Mouse (Mus musculus): ENCODE data around the gene Erv3. TPM values are rescaled to one million over a fixed set of nuclear protein-coding genes. Genes with fewer than 3 reads are reported as not detected.
"Not testable (repeated sequence)": the region's sequence is repeated elsewhere in the genome, so short reads cannot be mapped to it uniquely, and the experiment has no call there.

Gene Erv3
- total and polyA plus RNA-seq, 3 experiments = not detected

DNA sequence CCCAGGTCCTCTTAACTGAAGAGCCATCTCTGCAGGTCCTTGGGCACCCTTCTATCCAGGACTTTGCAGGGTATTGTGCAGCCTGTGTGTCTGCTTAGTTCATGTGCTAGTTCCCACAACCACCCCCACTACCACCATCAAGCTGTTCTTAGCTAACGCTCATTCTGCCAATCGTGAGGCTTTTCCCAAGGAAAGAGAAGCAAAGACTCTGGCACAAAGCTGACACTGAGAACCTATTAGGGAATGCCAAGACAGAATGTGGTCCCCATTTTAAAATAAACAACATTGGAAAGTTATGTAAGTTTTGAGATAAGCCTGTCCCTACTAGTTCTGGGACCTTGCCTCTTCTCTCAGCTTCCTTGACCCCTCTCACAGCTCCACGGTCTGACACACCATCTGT is 3.9 kb upstream of the Erv3 start:
- DNase-seq = peak; percentile 34

DNA sequence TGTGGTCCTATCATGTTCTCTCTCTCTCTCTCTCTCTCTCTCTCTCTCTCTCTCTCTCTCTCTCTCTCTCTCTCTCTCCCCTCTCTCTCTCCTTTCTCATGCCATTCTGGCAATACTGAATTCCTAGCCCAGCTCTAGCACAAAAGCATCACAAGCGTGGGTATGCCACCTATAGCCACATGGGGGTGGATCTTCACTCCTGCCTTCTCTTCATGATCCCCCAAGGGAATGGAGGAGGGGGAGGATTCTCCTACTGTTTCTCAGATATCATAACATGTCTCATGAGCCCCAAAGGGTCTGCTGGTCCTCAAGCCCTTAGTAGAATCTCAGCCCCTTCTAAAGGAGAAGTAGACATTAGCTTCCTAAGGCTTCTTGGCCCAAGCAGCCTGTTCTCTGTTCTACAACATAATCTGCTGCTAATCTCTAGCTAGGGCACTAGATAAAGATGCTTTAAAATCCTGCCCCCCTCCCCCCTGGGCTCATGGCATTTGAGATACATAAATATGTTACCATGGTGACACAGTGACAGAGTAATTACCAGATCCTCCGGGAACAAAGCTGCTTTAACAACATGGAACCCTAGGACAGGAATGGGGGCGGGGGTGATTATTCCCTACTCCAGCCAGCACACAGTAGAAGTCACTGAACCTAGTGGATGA is 3.2 kb upstream of the Erv3 start:
- no peak for DNase-seq

DNA sequence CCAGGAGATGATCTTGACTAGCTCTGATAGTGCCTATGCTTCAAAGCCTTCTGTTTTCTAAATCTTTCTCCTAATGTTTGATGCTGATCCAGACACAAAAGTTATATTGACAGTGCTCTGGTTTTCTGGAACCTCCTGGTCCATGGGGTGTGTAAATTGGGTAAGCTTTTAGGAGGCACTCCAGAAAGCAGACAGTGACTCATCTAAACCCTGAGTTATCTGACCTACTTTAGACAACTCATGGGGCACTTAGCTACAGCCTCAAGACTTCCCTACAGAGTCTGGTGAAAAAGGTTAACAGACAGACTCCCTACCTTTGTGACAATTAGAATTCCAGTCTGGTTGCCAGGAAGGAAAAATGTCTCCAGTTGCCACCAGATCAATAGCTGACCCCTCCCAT is 1.7 kb downstream of the Erv3 start:
- DNase-seq = peak; percentile 47

DNA sequence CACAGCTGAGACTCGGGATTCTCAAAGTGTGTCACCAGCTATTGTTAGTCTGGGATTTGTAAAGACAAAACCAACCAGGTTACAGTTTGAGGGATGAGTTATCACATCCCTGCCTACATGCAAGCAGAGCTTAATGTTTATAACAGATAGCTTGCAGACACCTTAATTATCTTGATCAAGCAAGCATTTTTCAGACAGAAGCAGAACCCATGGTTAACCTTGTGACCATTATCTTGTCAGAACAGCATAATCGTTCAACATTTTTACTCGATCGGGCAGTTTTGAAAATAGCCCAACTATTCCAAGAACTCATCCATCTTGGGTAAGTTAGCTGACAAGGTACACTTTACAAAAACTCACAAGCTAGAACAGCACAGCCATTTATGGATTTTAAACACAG is 5.8 kb downstream of the Erv3 start:
- DNase-seq = no peak

DNA sequence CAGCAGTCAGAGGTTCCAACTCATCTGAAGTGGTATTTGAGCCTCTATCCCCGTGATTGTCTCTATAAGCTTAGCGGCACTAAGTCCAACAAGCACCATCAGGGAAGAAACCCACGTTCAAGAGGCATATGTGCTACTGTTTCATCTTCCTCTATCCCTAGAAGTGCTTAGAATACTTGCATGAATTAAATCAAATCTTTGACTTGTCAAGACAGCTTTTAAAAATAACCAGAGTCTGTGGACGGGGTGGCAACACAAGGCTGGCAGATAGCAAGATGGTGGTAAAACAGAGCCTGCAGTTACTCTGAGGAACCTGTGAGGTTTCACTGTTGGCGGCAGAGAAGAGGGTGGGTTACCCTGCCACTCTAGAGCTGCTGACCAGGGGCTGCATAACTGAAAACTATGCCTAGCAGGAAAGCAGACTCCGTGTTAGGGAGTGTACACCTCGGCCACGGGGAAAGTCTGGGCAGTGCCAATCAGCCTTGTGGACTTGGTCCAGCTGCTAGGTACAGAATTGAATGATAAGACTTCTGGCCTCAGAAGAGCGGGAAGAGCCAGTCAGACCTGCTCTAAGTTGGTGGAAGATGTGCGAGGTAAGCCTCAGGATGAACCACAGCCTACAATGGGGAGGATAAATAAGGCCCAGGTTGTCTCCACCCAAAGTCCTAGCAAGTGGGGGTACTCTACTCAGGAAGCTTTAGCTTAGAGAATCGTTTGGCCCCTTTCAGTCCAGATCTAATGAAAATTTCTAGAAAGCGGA is 8.0 kb downstream of the Erv3 start:
- no peak for DNase-seq

DNA sequence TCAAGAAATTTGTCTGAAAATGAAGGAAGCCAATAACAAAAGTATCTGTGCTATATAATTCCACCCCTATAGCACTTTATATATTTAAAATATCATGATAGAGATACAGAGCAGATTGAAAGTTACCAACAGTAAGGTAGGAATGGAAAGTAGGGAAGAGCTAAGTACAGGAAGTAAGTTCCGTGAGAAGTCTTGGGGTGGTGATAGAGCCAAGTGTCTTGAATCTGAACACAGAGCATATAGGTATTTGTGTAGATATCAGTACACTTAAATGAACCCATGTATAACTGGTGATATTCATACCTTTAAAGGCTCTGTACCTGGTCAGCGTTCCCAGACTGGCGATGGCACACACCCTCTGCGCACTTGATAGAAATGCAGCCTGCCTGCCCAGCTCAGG is 9.5 kb downstream of the Erv3 start:
- DNase-seq = no peak

DNA sequence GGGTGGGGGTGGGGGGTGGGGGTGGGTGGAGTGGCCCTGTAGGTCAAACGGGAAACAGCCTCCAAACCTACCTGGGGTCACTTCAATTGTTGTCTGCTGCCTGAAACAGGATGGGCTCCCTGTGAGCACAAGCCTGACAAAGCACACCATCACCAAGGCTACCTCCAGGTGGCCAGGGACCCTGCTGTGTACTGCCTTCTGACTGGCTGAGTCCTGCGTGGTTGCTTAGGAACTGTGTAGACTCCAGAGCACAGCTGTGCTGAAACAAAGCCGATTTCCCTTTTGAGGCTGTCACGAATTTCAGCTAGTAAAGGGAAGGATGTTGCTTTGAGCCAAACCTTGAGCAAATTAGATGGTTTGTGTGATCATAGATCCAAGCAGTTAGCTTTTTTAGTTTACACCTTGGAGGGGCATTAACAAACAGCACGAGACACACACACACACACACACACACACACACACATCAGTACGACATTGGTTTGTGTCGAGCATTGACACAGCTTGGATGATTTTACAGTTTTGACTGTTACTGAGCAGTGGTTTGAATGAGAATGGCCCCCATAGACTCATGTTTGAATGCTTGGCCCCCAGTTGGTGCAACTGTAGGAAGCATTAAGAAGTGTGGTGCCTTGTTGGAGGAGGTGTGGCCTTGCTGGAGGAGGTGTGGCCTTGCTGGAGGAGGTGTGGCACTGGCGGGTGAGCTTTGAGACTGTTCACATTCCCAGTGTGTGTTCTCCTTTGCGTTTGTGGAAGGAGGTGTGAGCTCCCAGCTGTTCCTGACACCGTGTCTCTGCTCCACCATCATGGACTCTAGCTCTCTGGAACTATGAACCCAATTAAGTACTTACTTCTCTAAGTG is 11.8 kb downstream of the Erv3 start:
- no peak for DNase-seq

DNA sequence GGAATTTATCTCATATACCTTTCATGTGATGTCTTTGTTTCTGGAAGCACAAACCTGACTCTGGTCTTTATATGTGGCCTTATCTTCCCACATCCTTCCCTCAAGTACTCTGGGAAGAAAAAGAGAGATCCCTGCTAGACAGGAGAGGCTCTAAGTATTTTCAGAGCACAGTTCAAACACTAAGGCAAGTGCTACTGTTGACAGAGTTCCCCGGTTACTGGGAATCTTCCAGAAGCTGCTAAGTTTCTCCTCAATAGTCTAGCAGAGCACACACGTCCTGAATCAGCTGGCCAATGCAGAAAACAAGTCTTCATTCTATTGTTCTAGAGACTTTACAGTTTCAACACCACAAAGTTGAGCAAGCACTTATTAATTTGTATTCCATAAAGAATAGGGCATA is 12.7 kb downstream of the Erv3 start:
- DNase-seq = no peak

DNA sequence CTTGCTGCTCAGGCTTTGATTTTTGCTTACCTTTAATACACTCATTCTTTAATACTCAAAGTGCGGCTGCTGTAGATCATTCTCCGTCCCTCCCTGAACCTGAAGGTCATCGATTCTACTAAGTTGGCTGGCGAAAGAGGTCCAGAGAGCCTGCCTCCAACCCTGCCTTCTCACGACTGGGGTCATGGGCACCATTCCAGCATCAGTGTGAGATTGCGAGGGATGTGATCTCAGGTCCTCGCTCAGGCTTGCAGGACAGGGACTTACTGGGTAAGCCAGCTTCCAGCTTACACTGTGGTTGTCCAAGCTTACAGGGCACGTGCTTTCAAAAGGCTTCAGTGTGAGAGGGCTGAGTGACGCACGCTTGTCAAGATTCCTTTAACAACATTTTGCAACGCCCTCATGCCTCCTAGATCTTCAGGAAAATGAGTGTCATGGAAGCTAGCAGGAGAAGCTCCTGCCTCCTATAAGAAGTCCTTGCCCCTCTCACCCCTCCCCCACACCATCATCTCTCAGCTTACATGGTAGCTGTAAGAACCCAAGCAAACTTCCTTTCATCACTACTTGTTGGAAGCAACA is 13.3 kb downstream of the Erv3 start:
- DNase-seq = no peak

DNA sequence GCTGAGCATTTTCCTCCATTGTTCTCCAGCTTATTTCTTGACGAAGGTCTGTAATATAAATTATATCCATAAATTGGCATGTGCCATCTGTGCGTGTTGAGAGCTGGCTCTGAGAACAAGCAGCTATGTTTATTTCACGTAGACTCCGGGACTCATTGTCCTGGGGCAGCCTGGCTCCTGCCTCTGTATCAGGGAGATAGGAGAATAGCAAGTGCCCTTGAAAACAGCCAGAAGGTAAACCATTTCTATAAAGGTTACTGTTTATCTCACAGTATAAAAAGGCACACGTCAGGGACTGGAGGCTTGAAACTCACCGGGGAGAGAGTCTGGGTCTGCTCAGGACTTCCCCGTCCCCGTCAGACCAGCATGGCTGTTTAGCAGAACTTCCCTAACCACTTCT is 13.9 kb downstream of the Erv3 start:
- no peak for DNase-seq

DNA sequence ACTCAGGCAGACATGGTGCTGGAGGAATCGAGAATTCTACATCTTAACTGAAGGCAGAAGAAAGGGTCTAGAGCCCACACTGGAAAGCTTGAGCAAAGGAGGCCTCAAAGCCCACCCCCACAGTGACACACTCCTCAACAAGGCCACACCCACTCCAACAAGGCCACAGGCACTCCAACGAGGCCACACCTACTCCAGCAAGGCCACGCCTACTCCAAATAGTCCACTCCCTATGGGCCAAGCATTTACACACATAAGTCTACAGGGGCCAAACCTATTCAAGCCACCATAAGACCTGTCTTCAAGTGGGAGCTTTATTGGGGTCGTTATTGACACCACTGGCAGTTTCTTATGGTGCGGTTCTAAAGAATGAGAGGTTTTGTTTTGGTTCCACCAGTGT is 17.0 kb downstream of the Erv3 start:
- no peak for DNase-seq

DNA sequence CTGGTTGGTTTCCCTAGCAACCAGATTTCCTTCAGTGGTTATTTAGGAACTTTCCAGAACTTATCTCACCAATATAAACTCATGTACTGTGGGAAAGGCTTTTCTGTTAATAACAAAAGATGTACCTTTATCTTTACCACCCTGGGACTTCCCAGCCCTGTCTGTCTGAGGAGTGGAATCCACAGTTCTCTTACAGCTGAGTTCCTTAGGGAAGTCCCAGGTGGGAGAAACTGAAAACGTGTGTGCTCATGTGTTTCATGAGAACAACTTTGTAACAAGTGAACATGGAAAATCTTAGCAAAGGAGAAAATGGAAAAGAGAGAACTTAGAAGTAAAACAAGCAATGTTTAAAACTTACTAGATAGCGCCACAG is 18.2 kb downstream of the Erv3 start:
- DNase-seq = no peak

DNA sequence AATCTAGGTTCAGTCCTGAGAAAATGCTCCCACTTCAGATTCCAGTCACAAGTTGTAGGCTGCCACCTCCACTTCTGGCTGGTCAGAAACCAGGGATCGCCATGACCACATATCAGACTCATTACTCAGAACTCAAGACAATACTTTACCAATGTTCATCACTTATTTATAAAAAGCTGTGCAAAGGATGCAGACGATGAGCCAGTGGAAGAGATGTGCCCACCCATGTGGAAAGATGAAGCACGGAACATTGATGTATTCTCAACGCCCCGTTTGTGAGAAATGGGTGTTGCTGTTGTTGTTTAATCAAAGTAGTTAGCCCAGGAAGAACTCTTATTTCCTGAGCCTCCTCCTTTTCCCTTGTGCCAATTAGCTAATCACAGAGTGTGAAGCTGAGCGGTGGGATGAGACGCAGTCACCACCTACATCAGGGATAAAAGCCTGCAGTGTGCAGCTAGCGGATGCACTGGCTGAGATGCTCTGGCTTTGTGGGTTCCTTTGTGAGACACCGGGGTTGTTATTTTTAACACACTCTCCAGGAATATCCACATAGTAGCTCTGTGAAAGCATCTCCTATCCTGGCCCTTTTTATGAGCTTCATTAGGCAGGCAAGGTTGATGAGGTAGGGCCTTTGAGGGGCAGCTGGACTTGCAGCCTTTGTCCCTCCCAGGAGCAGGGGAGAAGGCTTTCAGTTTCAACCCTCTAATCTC is 18.8 kb downstream of the Erv3 start:
- DNase-seq = no peak

DNA sequence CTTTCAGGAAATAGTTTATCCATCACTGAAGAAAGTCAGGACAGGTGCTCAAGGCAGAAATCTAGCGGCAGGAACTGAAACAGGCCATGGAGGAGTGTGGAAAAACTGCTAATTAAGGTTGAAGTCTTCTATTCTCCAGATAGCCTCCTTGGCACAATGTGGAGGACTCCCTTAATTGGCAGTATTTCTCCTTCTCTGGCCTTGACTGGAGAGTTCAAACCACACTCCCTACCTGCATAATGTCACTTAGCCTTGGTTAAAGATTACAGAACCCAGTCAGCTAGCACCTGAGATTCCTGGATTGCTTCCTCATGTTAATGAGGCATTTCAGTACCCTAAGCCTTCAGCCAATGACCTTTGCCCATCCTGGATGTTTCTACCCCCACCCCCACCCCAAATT is 25.3 kb downstream of the Erv3 start:
- no peak for DNase-seq

DNA sequence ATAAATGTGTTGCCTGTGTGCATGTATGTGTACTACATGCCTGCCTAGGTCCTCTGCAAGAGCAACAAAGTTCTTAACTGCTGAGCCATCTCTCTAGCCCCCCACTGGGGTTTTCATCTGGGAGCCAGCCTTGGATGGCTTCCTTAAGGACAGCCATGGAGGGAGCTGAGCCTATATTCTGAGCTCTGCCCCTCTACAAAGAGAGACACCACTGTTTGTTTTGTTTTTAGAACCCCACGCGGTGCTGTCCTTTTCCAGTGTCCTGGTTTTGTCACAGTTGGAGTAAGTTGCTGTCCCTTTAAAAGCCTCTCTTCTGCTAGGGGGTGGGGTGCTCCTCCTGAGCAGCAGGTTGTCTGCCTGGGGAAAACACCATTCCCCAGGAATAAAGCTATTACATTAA is 27.7 kb downstream of the Erv3 start:
- DNase-seq = no peak

DNA sequence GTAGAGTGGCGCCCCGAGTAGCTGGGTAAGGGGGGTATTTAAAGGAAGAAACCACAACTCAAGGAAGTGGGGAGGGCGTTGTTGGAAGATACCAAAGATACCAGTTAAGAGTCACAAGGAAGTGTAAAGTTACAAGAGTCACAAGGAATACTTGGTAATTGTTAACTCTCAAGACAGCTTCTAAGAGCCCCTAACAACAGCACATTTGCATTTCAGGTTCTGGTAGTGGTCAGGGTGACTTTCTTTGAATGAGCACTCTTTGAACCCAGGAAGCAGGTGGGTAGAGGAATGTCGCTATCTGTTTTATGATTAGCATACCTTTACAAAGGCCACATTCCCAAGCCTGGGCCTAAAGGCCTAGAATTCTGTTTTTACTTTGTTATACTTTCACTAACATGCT is 28.6 kb downstream of the Erv3 start:
- not testable (repeated sequence) for DNase-seq

DNA sequence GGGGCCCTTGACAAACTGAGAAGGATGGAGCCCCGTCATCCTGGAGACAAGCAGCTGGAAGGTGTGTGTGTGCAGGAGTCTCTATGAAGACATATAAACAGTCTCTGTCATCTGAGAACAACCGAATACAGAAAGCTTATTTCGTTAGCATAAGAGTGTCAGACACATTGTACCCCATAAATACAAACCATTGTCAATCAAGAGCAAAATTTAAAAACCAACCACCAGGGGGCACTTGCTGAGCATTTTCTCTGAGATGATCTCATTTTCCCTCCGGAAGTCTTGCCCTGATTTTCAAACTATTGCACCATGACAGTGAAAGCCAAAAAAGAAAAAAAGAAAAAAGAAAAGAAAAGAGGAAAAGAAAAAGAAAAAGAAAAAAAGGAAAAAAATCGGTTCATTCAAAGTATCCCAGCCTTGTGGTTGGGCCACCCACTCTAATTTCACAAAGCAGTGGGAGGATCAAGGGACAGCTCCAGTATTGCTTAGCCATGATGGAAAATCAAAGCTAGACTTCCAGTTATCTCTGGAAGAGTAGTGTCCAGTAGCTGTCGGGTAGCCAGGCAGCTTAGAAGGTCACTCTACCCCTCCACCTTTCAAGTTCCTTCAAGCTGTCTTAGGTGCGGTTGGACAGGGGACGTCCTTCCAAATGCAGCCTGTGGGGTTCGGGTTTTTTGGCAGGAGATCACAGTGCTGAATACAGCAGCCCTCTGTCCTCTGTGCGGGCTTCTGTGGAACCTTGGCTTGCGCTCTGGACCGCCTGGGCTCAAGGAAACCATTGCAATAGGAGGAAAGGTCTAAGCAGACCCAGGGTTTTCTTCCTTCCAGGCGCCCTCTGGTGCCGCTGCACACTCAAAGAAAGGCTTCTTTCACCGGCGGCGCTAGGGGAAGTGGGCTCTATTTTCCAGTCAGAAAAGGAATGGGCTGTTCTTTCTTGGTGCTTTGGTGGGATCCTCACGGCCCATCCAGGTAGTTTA is 31.3 kb downstream of the Erv3 start:
- peak; percentile 58 for DNase-seq

DNA sequence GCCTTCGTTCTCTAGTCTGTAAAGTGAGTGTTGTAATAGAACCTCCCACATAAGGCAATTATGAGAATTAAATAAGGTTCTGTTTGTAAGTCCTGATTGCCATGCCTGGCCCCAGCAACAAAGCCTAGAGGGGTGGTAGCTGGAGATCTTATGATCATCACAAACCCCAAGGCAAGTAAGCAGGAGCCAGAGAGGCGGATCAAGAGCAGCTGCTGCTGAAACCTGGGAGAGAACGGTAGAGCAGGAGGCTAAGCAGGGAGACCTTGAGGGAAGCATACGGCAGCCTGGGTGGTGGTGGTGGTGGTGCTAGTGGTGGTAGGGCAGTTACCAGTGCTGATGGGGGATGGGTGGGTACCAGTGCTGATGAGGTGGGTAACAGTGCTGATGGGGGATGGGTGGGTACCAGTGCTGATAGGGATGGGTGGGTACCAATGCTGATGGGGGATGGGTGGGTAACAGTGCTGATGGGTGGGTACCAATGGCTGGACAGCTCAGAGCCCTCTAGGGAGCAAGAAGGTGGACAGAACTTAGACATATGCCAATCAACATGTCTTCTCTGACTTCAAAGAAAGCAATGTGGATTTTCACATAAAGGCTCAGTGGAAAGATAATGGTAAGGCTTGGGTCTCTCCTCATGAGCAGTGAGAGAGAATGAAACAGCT is 32.4 kb downstream of the Erv3 start:
- DNase-seq = no peak

DNA sequence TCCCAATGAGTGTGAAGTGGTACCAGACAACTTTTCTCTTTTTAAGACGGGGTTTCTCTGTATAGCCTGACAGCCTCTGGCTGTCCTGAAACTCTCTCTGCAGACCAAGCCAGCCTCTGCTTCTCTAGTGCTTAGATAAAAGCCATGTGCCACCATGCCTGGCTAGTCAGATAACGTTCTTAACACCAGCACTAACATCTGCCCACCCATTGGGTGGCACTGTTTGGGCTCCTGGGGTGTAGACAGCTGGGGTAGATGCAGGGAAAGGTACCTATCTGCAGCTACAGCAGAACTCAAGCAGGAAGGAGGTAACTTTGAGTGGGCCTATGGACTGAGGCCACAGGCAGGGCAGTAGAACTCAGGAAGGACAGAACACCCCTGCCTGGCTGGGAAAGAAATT is 34.0 kb downstream of the Erv3 start:
- DNase-seq = no peak

DNA sequence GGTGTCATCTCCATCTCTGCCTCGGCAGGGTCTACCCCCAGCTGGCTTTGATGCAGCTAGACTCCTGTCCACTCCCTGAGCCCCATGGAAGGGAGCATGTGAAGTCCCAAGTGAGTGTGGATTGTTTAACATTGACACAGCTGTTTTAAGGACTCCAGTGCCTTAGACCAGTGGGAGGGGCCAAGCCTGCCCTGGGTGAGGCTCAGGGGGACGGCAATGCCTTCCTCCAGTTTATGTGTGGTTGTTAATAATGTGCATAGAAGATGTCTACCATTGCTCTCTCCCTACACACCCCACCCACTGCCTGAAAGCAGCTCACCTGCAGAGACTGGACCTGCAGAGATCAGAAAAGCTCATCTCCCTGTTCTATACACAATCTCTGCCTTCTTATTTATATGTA is 35.6 kb downstream of the Erv3 start:
- no peak for DNase-seq

Measured in adrenal gland, adult 2 months (tissue).